Mouse (Mus musculus) left cerebral cortex, adult 2 months (tissue): Measurements from ENCODE around the gene Gzmm. TPM values are rescaled to one million over a fixed set of nuclear protein-coding genes. Genes with fewer than 3 reads are reported as not detected.

Experiments
- DNase-seq, 2 experiments: peaks; one replicate each; pipeline ENCODE4 v3.0.0; 2021 to 2022; ENCODE audit warnings: low spot score in 2 of 2, mixed read lengths in 1 of 2; ENCODE audit errors: extremely low spot score in 1 of 2
- H3K27ac ChIP-seq: fragments of 200-600 bp; 2 replicates; pipeline ENCODE4 v1.8.1; 2022
- H3K4me3 ChIP-seq: fragments of 200-600 bp; 2 replicates; pipeline ENCODE4 v1.8.1; 2022
- CTCF ChIP-seq: fragments of 200-600 bp; IDR thresholded peaks from 2 replicates; pipeline ENCODE4 v1.8.1; 2022; ENCODE audit warnings: antibody characterized with exemption, mild to moderate bottlenecking, moderate library complexity
- intact Hi-C: fragments of 180-260 bp; cut with DNase I; formaldehyde crosslinking; loops from one replicate; pipeline ENCODE4 v1.15.1; 2025
- total RNA-seq, 2 experiments: library from RNA; stranded (reverse); gene quantifications; 2 replicates each; pipeline ENCODE4 v1.2.3; 2021

Gzmm gene
- total RNA-seq, 2 experiments from 2014 or later, result 2.1 to 4.0 TPM

- no peak for DNase-seq
- Histone ChIP-seq H3K27ac (peak overlapping the region; percentile 47), H3K4me3 (peak overlapping the region; percentile 84)
- no peak for TF ChIP-seq CTCF
- intact Hi-C loops, result no loop called here
Measured at GRCm38 (mm10) chr10:79717640-79718357, 29.0 kb downstream of the Gzmm start.

GRCm38 (mm10) chr10:79721089-79721488, 32.3 kb downstream of the Gzmm start:
- no peak for DNase-seq
- Histone ChIP-seq H3K27ac (no peak overlapping the region), H3K4me3 (no peak overlapping the region)
- intact Hi-C loops, result no loop called here
- no peak for TF ChIP-seq CTCF

DNA sequence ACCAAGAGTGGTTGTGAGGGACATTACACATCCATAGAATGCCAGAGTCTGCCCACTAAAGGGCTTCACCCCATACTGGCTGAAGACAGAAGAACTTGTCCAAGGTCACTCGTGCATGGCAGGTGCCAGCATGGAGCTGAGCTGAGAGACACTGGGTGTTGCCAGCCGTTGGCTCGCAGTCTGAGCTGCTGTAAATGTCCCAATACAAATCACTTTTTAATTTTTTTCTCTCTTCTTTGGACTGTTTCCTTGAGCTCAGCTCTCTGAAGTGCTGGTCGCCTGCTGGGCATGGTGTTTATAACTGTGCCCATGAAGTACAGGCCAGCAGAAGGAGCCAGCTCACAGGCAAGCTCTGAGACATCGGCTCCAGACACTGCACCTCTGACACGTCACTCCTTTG, 34.2 kb downstream of the Gzmm start:
- no peak for TF ChIP-seq CTCF
- no peak overlapping the region for H3K4me3 ChIP-seq
- intact Hi-C loops, result no loop called here
- no peak for DNase-seq
- H3K27ac ChIP-seq, result peak overlapping the region; percentile 33

- Histone ChIP-seq H3K4me3 (no peak overlapping the region), H3K27ac (no peak overlapping the region; the same call in 1 of the 2 replicates)
- DNase-seq, result no peak
- no peak for TF ChIP-seq CTCF
- intact Hi-C loops, result no loop called here
Measured at GRCm38 (mm10) chr10:79723692-79724091, 34.9 kb downstream of the Gzmm start.

DNA sequence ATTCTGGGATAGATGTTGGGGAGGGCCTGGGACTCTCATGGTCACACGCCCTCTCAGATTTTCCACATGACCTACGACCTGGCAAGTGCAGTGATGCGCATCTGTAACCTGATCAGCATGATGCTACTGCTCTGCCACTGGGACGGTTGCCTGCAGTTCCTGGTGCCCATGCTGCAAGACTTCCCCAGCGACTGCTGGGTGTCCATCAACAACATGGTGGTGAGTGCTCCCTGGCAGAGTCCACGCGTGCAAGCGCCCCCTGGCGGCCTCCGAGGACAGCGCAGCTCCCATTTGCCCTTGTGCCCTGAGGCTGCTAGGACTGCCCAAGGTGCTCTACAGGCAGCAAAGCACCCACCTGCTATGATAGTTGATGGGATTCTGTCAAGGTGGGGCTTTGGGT, 37.3 kb downstream of the Gzmm start:
- intact Hi-C loops, result no loop called here

GRCm38 (mm10) chr10:79728323-79729249, 39.8 kb downstream of the Gzmm start:
- no peak for TF ChIP-seq CTCF
- H3K27ac ChIP-seq, result peak overlapping the region; percentile 37; the same call in 1 of the 2 replicates
- intact Hi-C loops, result no loop called here

More for the DNA sequence above, 37.3 kb downstream of the Gzmm start:
- Histone ChIP-seq H3K27ac (no peak overlapping the region), H3K4me3 (no peak overlapping the region)
- no peak for DNase-seq
- peak; percentile 66 for TF ChIP-seq CTCF

DNA sequence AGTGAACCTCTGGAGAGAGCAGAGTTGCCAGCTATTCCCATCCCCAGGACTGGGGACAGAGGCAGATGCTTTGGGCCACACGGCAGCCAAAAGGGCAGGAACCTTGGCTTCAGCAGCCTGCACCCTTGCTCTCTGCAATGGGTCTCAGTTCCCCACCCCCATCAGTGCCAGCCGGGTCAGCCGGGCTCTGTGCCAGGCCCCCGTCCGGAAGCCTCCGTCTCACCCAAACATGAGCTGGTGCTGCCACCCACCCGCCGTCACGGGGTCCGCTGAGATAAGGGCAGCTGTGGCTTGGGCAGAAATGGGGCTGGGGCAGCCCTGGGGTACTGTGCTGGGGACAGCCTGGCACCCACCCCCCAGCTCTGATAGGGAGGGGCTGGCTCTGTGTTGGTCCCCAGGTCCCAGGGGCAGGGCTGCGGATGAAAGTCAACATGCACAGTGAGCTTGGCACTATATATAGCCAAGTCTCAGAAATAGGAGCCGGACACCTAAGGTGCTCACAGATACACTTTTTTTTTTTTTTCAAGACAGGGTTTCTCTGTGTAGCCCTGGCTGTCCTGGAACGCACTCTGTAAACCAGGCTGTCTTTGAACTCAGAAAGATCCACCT, 40.6 kb downstream of the Gzmm start:
- intact Hi-C loops, result no loop called here
- no peak for TF ChIP-seq CTCF
- Histone ChIP-seq H3K4me3 (no peak overlapping the region), H3K27ac (peak overlapping the region; percentile 42; the same call in 1 of the 2 replicates)
- DNase-seq, result peak in 1 of 2 experiments; percentile 59

More at GRCm38 (mm10) chr10:79728323-79729249, 39.8 kb downstream of the Gzmm start:
- DNase-seq, result no peak
- no peak overlapping the region for H3K4me3 ChIP-seq

GRCm38 (mm10) chr10:79732500-79732899, 43.7 kb downstream of the Gzmm start:
- no peak overlapping the region for H3K4me3 ChIP-seq
- intact Hi-C loops, result no loop called here
- H3K27ac ChIP-seq, result no peak overlapping the region
- TF ChIP-seq CTCF, result peak; percentile 71
- no peak for DNase-seq

DNA sequence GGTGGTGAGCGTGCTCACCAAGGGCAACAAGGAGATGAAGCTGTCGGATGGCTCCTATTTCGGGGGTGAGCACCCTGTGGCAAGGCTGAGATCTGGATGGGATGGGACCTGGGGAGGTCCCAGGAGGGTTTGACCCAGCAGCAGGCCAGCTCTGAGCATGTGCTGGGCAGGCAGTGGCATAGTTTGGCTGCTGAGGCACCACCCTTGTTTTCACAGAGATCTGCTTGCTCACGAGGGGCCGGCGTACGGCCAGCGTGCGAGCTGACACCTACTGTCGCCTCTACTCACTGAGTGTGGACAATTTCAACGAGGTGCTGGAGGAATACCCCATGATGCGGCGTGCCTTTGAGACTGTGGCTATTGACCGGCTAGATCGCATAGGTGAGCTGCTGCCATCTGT, 45.0 kb downstream of the Gzmm start:
- Histone ChIP-seq H3K4me3 (no peak overlapping the region), H3K27ac (no peak overlapping the region)
- no peak for TF ChIP-seq CTCF
- DNase-seq, result no peak
- intact Hi-C loops, result no loop called here

- Histone ChIP-seq H3K27ac (no peak overlapping the region), H3K4me3 (no peak overlapping the region)
- DNase-seq, result no peak
- no peak for TF ChIP-seq CTCF
- intact Hi-C loops, result no loop called here
Measured at GRCm38 (mm10) chr10:79735361-79735760, 46.5 kb downstream of the Gzmm start.

- intact Hi-C loops, result no loop called here
- DNase-seq, result no peak
- Histone ChIP-seq H3K4me3 (no peak overlapping the region), H3K27ac (no peak overlapping the region)
- no peak for TF ChIP-seq CTCF
Measured at GRCm38 (mm10) chr10:79736706-79737105, 47.9 kb downstream of the Gzmm start.

- H3K27ac ChIP-seq, result no peak overlapping the region
- H3K4me3 ChIP-seq, result no peak overlapping the region
- intact Hi-C loops, result no loop called here
- DNase-seq, result no peak
- peak; percentile 62 for TF ChIP-seq CTCF
Measured at GRCm38 (mm10) chr10:79738259-79738658, 49.4 kb downstream of the Gzmm start.
